Mouse (Mus musculus) left cerebral cortex, adult 18-20 months (tissue): ENCODE measurements around the gene Actl9. TPM values are rescaled to one million over a fixed set of nuclear protein-coding genes. Genes with fewer than 3 reads are reported as not detected.

Experiments used
- DNase-seq, 2 experiments: peaks; one replicate each; pipeline ENCODE4 v3.0.0; 2021 to 2022; ENCODE audit warnings: low spot score in 2 of 2, mixed read lengths in 1 of 2
- long read RNA-seq, 2 experiments: library from polyadenylated mRNA; stranded (forward); transcript quantifications; one replicate each; pipeline ENCODE4 v2.0.0; 2021
- total RNA-seq, 2 experiments: library from RNA; stranded (reverse); gene quantifications; 2 replicates each; pipeline ENCODE4 v1.2.3; 2021

The Actl9 gene
- total RNA-seq: not detected
- long read RNA-seq, experiment 1: 0 reads
- long read RNA-seq, experiment 2: 0 reads

DNA sequence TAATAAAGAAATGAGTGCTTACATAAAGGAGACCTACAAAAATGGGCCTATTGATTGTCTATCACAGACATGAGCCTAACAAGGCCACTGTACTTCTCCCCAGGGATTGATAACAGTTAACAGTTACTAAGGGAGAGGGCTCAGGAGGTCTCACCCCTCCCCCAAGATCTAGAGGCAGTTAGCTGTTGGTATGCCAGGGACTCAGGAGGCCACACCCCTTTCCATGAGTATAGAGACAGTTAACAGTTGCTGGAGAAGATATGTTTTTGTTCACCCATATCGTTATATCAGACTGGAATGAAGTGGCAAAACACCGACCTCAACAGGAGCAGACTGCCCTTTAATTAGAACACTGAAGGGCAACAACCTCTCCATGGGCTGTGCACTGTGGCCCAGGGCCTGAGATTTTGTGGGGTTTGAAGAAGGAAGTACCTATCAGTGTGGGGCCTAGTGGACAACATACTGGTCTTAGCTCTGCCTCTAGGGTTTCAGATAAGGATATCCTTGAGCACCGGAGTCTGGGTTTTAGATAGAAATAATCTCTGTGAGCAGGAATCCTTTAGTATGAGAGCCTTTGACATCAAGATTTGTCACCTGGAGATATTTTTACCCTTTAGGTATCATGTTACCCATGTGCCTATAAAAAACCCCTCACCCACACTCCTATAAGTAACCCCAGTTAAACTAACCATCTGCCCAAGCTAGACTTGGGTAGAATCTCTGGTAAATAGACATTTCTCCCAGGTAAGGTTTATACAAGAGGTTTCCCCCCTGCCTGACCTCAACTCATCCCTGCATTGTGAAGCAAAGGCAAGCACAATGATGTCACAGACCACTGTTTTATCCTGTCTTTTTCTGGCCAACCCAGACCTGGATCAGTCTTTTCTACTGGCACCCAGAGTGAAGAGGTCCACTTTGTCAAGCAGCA lies at the start of gene Actl9:
TSS of gene Actl9 (plus strand) at position 878 of the 928 bp plus-strand sequence.
- DNase-seq: no peak

DNA sequence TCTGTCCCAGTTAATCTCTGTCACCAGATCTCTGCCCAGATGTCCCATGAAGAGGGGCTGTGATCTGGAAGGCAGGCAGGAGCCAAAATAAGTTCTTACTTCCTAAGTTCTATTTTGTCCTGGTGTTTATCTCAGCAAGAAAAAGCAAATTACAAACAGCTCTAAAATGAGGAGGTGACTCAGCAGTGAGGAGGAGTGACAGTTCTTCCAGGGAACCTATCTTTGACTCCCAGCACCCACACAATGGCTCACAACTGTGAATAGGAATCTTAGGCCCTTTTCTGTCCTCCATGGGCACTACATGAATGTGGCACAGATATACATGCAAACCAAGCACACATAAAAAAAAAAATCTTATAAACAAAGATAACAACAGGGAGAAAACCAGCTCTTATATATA lies 47.0 kb upstream of the Actl9 start:
- peak; percentile 9 to 13 for DNase-seq

DNA sequence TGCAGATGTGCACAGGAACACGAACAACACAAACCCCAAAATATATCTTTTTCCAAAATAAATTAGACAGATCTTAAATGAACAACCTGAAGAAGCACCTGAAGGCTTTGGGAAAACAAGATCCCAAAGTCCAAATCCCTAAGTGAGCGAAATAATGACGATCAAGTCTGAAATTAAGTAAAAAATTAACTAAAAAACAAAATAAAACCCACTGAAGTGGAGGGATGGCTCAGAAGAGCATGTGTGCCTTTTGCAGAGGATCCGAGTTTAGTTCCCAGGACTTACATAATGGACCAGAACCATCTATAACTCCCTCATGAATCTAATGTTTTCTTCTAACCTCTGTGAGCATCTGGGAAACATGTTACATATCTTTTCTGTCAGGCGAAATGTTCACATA lies 40.4 kb upstream of the Actl9 start:
- DNase-seq: no peak

DNA sequence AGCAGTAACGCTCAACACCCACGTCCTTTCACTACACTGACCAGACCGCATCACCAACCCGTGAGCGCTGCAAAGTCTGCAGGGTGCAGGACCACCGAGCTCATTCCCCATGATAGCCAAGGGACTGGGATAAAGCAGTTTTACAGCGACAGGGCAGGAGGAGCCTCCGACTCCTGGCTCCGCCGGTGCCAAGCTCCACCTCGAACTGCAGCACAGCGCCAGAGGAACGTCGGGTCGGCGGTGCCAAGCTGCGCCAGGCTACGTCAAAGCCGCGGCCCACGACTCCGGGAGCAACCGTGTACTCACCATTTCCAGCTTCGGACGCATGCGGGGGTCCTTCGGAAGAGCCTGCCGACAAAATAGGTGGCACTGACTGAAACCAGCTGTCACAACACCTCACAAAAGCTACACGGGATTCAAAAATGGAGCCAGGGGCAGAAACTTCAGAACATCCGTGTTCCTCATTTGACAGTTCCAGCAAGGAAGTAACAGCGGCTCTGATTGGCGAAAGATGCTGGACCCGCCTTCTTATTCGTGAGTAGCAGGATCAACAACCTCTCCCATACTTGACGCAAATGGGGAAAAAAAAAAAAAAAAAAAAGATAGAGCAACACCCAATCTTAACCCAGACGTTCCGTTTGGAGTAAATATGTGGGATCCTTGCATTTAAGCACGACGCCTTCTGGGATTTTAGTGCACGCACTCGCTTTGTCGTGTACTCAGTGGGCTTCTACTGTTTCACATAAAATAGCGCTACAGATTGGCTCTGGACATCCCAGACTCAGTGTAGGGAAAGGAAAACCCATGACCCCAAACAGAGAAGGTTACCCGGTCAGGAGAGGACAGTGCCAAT lies 38.3 kb upstream of the Actl9 start, which contains the start of gene Zfp101:
TSS of gene Zfp101 (minus strand) at position 460 of the 853 bp plus-strand sequence.
- peak; percentile 83 to 91 for DNase-seq

DNA sequence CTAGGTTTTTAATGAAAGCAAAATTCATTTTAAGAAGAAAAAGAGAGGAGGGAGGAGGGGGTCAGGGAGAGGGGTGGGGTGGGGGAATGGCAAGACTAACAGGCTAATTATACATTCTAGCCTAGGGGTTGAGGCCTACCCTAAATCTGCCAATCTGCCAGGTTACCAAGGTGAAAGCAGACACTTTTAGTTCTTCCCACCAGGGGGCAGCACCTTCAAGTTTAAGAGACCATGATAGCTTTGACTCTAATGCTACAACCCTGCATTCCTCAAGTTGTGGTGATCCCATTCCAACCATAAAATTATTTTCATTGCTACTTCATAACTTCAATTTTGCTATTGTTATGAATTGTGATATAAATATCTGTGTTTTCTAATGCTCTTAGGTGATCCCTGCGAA lies 6.5 kb downstream of the Actl9 start:
- peak; percentile 56 to 75 for DNase-seq

DNA sequence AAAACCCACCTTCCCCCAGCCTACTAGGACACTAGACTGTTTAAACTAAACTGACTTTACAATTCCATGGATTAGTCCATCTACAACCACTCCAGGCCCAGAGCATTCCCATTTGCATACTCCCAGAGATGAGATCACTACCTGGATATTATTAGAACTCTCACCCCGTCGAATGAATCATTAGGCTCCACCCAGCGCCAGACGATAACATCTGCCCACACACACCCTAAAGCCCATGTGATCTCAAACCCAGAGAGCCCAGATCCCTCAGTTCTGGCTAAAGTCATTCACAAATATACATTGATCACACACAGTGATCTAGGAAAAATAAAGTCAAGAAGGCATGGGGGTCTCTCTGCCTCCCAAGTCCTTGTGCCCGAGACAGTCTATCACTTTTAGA lies 7.2 kb downstream of the Actl9 start:
- DNase-seq: peak in 1 of 2 experiments; percentile 3

DNA sequence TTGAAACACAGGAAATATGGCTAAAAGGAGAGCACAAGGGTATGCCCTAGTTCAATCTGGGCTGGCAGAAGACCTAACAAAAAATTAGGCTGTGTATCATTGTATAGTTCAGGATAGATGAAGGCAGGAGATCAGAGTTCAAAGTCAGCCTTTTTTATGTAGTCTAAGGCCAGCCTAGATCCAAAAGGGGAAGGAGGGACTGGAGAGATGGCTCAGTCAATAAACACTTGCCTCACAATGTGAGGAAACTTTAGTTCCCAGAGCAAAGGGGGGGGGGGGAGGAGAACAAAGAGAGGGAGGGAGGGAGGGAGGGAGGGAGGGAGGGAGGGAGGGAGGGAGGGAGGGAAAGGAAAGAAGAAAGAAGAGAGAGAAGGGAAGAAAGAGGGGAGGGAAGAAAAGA lies 8.5 kb downstream of the Actl9 start:
- no peak for DNase-seq

DNA sequence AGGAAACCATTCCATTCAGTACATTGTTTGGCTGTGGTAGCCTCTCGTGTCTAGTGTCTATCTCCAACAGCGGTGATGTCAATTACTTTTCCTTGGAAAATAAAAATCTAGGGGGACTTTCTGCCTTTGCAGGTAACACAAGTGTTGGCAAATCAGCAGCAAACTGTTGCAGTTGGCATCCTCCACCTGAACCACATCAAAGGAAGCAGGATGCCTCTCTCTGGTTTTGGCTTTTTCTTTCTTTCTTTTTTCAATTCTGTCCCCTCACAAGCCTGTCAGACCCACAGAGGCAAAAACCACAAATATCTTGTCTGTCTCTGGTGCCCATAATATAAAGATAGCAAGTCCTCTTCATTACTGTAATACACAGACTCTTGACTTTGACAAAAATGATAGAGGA lies 23.9 kb downstream of the Actl9 start:
- DNase-seq: no peak

DNA sequence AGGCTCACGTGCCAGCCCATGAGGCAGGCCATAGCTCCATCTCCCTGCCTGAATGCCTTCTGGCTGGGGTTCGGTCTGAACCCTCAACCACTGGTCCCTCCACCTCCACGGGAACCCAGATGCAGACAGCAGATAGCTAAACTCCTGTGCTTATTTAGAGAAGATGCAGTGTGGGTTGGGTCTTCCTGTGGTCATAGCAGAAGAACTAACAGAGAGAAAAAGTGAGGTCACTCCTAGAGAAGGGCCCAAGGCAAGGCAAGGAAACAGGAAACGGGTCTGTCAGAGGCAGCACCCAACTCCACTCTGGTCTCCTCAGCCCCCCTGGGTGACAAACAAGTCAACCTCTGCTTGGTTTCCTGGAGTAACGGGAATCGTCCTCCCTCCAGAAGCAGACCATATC lies 38.5 kb downstream of the Actl9 start:
- DNase-seq: no peak

Other genes starting within 250 kb of the Actl9 start
- not detected for gene Olfr239, start 241.6 kb upstream of the Actl9 start, total RNA-seq
- under 1 TPM; 0.60 to 0.66 TPM for gene Olfr1564, start 211.2 kb upstream of the Actl9 start, total RNA-seq
- gene Zfp955a, start 177.8 kb upstream of the Actl9 start, total RNA-seq: 10 to 100 TPM; 12.3 to 12.5 TPM
- gene Olfr63, start 168.2 kb upstream of the Actl9 start, total RNA-seq: not detected
- 10 to 100 TPM; 30.9 to 33.3 TPM for gene Zfp955b, start 143.4 kb upstream of the Actl9 start, total RNA-seq
- gene Zfp81, start 74.0 kb upstream of the Actl9 start, total RNA-seq: 10 to 100 TPM; 18.4 to 20.9 TPM
- 10 to 100 TPM; 14.1 to 19.2 TPM for gene Zfp101, start 38.3 kb upstream of the Actl9 start, total RNA-seq
- gene Adamts10, start 91.3 kb downstream of the Actl9 start, total RNA-seq: 10 to 100 TPM; 23.0 to 27.4 TPM
- 1 to 10 TPM; 1.3 to 4.2 TPM for gene Myo1f, start 122.8 kb downstream of the Actl9 start, total RNA-seq
- gene Zfp414, start 196.2 kb downstream of the Actl9 start, total RNA-seq: 10 to 100 TPM; 44.0 to 46.7 TPM
- gene Pram1, start 205.2 kb downstream of the Actl9 start, total RNA-seq: under 1 TPM in 1 of 2 experiments, not detected in 1; 0.60 TPM